8 mouse cellular contexts compared by ENCODE assay signal in the genomic region with DNA sequence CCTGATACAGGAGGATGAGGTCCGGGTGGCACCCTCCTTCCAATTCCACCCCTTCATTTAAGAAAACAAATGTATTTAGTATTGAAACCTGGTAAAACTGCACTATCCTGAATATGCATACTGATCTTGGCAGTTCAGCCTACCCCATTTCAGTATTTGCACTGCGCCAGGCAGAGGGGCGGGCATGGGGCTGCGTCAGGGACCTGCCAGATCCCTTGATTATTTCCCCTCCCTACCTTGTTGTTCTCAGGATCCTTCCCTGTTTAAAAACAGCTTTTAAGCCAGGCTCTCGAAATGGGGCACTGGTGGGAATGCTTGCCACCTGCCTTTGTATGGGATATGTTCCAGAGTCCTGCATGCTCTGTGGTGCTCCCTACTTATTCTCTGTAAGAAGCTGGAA. TPM values are rescaled to one million over a fixed set of nuclear protein-coding genes. Genes with fewer than 3 reads are reported as not detected.
A peak's percentile ranks its signal among the peaks of the same experiment; 100 is the strongest.
DNase-seq lines count a peak whose midpoint lies in the region; ATAC-seq and TF ChIP-seq lines count a peak whose summit lies in the region.

No protein-coding gene starts in this region.

- H3K9me3 ChIP-seq in hindbrain, embryonic 13.5 days = no peaks in the 10 kb centered on the region
- H3K9me3 ChIP-seq in midbrain, embryonic 15.5 days = no peaks in the 10 kb centered on the region

- no peak for DNase-seq in kidney, adult 2 months
- no peak for DNase-seq in kidney, adult 11 months
- DNase-seq in cerebellum, adult 9-10 months = peak; percentile 80
- DNase-seq in gastrocnemius, adult 8-10 months (ENCODE audit: low spot score in 2 of 2) = no peak
- DNase-seq in layer of hippocampus, adult 11-12 months (ENCODE audit: low spot score) = no peak
- no peak for DNase-seq in urinary bladder, postnatal 36 days (ENCODE audit: low spot score in 2 of 2)

- WGBS in kidney, adult 2 months = 47% methylated on average over 5 of the region's 5 CpGs
- 37% methylated on average over 5 of the region's 5 CpGs for WGBS in hindbrain, embryonic 13.5 days
- WGBS in midbrain, embryonic 15.5 days = 28% methylated on average over 5 of the region's 5 CpGs

- H3K4me3 ChIP-seq in kidney, adult 2 months (ENCODE audit: insufficient read depth, low read depth, low read length) = peak overlapping the region; percentile 97
- H3K4me3 ChIP-seq in hindbrain, embryonic 13.5 days = peak overlapping the region; percentile 58
- peak overlapping the region; percentile 73 for H3K4me3 ChIP-seq in midbrain, embryonic 15.5 days

- TF ChIP-seq CTCF in kidney, adult 2 months (conservative IDR thresholded peaks at IDR 0.05; ENCODE audit: insufficient read depth, insufficient read length, low read depth, low read length) = no peak

- no peak for TF ChIP-seq POLR2A in kidney, adult 2 months (IDR thresholded peaks at IDR 0.05; ENCODE audit: low read depth, low read length)

- H3K27ac ChIP-seq in kidney, adult 2 months (ENCODE audit: insufficient read depth, low read depth, low read length) = no peak overlapping the region
- H3K27ac ChIP-seq in hindbrain, embryonic 13.5 days = no peak overlapping the region
- H3K27ac ChIP-seq in midbrain, embryonic 15.5 days = no peak overlapping the region

- H3K36me3 ChIP-seq in kidney, adult 2 months (ENCODE audit: control insufficient read depth, insufficient read depth, low read length) = no peaks in the 10 kb centered on the region
- no peaks in the 10 kb centered on the region for H3K36me3 ChIP-seq in hindbrain, embryonic 13.5 days
- H3K36me3 ChIP-seq in midbrain, embryonic 15.5 days (replicated peaks) = no peaks in the 10 kb centered on the region

- ATAC-seq in hindbrain, embryonic 13.5 days (ENCODE audit: low FRiP score) = no peak
- no peak for ATAC-seq in midbrain, embryonic 15.5 days (replicated peaks)

- H3K9ac ChIP-seq in hindbrain, embryonic 13.5 days = peak overlapping the region; percentile 79
- peak overlapping the region; percentile 64; the same call in 1 of the 2 replicates for H3K9ac ChIP-seq in midbrain, embryonic 15.5 days

- H3K4me1 ChIP-seq in kidney, adult 2 months (ENCODE audit: control insufficient read depth, insufficient read depth, low read length) = peaks cover 23% of the 10 kb centered on the region
- peaks cover 39% of the 10 kb centered on the region for H3K4me1 ChIP-seq in hindbrain, embryonic 13.5 days (replicated peaks)
- H3K4me1 ChIP-seq in midbrain, embryonic 15.5 days = peaks cover 21% of the 10 kb centered on the region

- no peaks in the 10 kb centered on the region for H3K27me3 ChIP-seq in kidney, adult 2 months (replicated peaks; ENCODE audit: control insufficient read depth, insufficient read depth, low read length)
- 0 out of 2 replicates have a peak, but pooled peaks cover 7% of the 10 kb centered on the region for H3K27me3 ChIP-seq in hindbrain, embryonic 13.5 days
- H3K27me3 ChIP-seq in midbrain, embryonic 15.5 days (replicated peaks) = no peaks in the 10 kb centered on the region

- H3K4me2 ChIP-seq in hindbrain, embryonic 13.5 days = peak overlapping the region; percentile 97
- H3K4me2 ChIP-seq in midbrain, embryonic 15.5 days = peak overlapping the region; percentile 96

RNA-seq across cellular contexts. Expression of a gene that starts 1.7 kb away (rescaled TPM):
- 128 and 144 TPM in 2 replicates for polyA plus RNA-seq in kidney, adult 2 months (2012; rRNA removed)
- 77.6 and 79.9 TPM in 2 replicates for polyA plus RNA-seq in hindbrain, embryonic 13.5 days (2015; fragmentation: Nextera tagmentation; extraction: Ambion mirVana)
- polyA plus RNA-seq in midbrain, embryonic 15.5 days (2015; fragmentation: Nextera tagmentation; extraction: Ambion mirVana) = 92.6 and 97.2 TPM in 2 replicates
- 1 to 10 TPM; 3.4 to 3.9 (median 3.5) TPM for total RNA-seq in gastrocnemius, adult 8-10 months (2022)
